Mouse (Mus musculus) splenic B cell, adult 2 months (primary cell): Measurements from ENCODE around the gene Rgs6.

Experiments
- DNase-seq: peaks from one replicate; pipeline ENCODE4 v3.0.0-alpha.2; 2011; ENCODE audit warnings: low read depth, low spot score
- H3K27me3 ChIP-seq: 2 replicates; pipeline ENCODE4 v1.6.1; 2012; ENCODE audit warnings: mild to moderate bottlenecking, low read length, moderate library complexity, mixed read lengths; ENCODE audit not compliant: control insufficient read depth, poor library complexity, insufficient read depth, severe bottlenecking
- H3K36me3 ChIP-seq: 2 replicates; pipeline ENCODE4 v1.6.1; 2012; ENCODE audit warnings: mild to moderate bottlenecking, low read length, moderate library complexity, mixed read lengths; ENCODE audit not compliant: control insufficient read depth, poor library complexity, insufficient read depth, severe bottlenecking

Gene Rgs6

DNA sequence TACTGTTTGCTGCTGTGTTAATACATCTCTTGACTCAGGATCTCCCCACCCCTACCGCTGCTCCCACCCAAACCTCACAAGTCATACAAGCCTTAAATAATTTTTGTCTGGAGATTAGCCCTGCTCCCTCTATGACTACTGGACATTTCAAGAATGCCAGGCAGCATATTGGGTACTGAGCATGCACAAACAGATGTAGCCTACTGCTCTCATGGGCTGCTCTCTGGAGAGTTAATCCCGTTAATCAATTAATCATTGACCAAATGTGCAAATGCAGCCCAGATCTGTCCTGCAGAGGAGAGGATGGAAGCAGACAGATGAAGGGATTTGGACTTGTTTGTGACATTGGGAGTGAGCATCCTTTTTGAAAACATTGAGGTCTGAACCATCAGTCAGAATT, at the start of gene Rgs6:
Gene Rgs6 (plus strand): TSS at position 276 of the 400 bp plus-strand sequence.
- no peak for DNase-seq
- H3K27me3 ChIP-seq = no peaks in the 10 kb centered on the region
- H3K36me3 ChIP-seq = no peaks in the 10 kb centered on the region

DNA sequence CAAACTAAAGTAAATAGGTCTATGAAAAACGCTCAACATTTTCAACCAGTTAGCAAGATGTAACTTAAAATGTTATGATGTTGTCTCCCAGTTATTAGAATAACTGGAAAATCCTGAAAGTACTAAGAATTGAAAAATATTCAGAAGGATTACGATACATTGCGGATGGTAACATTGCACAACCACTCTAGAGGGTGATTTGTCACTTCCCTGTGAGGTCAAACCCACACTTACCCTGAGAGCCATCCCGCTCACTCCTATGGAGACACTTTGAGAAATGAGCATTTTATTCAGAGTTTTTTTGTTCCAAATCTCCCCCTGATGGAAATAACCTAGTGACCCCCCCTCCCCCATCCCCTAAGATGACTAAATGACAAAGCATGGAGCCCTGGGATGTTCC, 41.0 kb upstream of the Rgs6 start:
- DNase-seq = no peak
- Histone ChIP-seq H3K36me3 (no peaks in the 10 kb centered on the region), H3K27me3 (no peaks in the 10 kb centered on the region)

DNA sequence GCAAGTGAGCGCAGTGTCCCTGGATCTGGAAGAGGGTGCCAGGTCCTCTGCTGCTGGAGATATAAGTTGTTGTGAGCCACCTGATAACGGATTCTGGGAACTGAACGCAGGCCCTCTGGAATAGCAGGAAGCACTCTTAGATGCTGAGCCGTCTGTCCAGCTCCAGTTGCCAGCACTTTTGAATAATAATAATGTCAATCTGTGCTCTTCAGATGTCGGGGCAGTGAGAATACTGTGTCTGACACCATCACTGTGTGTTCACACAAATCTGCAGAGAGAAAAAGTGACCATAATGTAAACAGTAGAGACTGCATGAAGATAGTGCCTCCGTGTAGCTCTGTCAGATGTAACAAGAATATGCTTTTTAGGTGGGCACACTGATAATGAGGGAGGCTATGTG, 38.9 kb upstream of the Rgs6 start:
- no peaks in the 10 kb centered on the region for H3K36me3 ChIP-seq
- H3K27me3 ChIP-seq = no peaks in the 10 kb centered on the region
- DNase-seq = no peak

- DNase-seq = no peak
- no peaks in the 10 kb centered on the region for H3K27me3 ChIP-seq
Measured at GRCm38 (mm10) chr12:82550076-82550475, 38.0 kb upstream of the Rgs6 start.

DNA sequence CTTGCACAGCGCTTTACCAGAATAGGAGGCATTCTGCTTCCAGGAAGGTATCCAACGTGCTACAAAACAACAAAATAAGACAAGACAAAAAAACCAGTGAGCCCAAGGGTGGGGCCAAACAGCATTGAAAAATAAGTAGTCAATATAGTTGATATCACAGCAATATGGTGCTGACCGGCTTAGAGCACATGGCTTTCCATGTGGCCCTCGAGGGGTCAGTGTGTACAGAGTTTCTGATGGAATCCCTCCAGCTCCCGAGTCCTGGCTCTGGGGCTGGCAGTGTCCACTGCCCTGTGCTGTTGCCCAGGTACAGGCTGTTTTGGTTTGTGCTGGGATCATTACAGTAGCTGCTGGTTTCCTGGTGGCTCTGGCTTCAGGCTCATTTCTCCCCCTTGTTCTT, 35.7 kb upstream of the Rgs6 start:
- Histone ChIP-seq H3K27me3 (no peaks in the 10 kb centered on the region), H3K36me3 (no peaks in the 10 kb centered on the region)
- no peak for DNase-seq

More at GRCm38 (mm10) chr12:82550076-82550475, 38.0 kb upstream of the Rgs6 start:
- no peaks in the 10 kb centered on the region for H3K36me3 ChIP-seq

DNA sequence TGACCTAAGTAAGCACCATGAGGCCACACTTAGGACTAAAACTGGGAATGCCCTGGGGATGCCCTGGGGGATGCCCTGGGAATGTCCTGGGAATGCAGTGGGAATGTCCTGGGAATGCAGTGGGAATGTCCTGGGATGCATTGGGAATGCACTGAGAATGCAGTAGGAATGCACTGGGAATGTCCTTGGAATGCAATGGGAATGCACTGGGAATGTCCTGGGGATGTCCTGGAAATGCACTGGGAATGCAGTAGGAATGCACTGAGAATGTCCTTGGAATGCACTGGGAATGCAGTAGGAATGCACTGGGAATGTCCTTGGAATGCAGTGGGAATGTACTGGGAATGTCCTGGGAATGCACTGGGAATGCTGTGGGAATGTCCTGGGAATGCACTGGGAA, 25.2 kb upstream of the Rgs6 start:
- no peak for DNase-seq
- H3K27me3 ChIP-seq = no peaks in the 10 kb centered on the region
- no peaks in the 10 kb centered on the region for H3K36me3 ChIP-seq

DNA sequence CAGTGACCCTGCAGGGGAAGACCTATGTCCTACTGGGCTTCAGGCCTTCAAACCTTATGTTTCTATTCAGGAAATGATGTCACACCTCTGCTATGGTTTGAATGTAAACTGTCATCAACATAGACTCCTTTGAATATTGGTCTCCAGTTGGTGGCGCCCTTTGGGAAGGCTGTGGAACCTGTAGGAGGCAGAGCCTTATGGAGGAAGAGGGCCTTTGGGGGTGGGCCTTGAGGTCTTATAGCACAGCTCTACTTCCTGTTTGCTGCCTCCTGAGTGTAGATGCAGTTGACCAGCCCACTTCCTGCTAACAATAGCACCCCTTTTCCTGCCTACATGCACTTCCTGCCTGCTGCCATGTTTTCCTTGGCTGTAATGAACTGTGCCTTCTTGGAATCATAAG, 19.7 kb upstream of the Rgs6 start:
- DNase-seq = no peak
- no peaks in the 10 kb centered on the region for H3K27me3 ChIP-seq

GRCm38 (mm10) chr12:82572706-82573105, 15.4 kb upstream of the Rgs6 start:
- no peaks in the 10 kb centered on the region for H3K27me3 ChIP-seq
- H3K36me3 ChIP-seq = no peaks in the 10 kb centered on the region
- no peak for DNase-seq

More for the DNA sequence above, 19.7 kb upstream of the Rgs6 start:
- H3K36me3 ChIP-seq = no peaks in the 10 kb centered on the region

GRCm38 (mm10) chr12:82586592-82586991, 1.5 kb upstream of the Rgs6 start:
- Histone ChIP-seq H3K36me3 (no peaks in the 10 kb centered on the region), H3K27me3 (no peaks in the 10 kb centered on the region)
- DNase-seq = no peak

DNA sequence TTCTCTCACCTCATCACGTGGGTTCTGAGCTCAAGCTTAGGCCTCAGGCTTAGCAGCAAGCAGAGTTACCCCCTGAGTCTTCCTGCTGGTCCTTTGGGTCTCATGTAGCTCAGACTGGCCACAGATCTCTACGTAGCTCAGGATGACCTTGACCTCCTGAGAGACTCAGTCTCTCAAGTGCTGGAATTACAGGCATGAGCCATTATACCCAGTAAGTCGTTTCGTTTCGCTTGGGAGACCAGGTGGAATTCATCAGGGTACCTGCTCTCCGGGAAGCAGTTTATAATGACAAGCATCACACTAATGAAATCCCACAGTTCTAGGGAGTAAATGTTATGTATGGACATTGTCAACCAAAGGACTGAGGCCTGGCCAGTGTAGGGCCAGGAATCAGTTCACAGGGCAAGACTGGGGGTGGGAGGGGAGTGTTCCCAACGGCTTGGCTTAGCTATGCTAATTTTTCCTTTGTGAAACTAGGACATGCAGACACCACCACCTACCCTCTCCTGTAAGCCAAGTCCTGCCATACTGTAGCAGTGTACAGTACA, 670 bp upstream of the Rgs6 start:
- H3K36me3 ChIP-seq = no peaks in the 10 kb centered on the region
- no peak for DNase-seq
- no peaks in the 10 kb centered on the region for H3K27me3 ChIP-seq

GRCm38 (mm10) chr12:82588846-82589630, 946 bp downstream of the Rgs6 start:
- no peaks in the 10 kb centered on the region for H3K36me3 ChIP-seq
- DNase-seq = no peak
- no peaks in the 10 kb centered on the region for H3K27me3 ChIP-seq

DNA sequence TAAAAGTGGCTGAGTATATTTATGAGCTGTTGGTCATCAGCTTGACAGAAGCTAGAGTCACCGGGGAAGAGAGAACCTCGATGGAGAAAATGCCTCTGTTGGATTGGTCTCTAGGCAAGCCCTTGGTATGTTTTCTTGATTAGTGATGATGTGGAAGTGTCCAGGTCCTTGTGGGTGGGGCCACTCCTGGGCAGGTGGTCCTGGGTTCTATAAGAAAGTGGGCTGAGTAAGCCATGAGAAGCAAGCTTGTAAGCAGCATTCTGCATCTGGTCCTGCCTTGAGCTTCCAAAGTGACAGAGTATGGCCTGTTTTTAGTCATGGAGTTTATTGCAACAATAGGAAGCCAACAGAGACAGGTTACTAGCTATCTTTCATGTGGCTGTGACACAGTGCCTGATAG, 10.9 kb downstream of the Rgs6 start:
- Histone ChIP-seq H3K27me3 (no peaks in the 10 kb centered on the region), H3K36me3 (no peaks in the 10 kb centered on the region)
- no peak for DNase-seq

GRCm38 (mm10) chr12:82600406-82600805, 12.3 kb downstream of the Rgs6 start:
- H3K27me3 ChIP-seq = no peaks in the 10 kb centered on the region
- no peaks in the 10 kb centered on the region for H3K36me3 ChIP-seq
- no peak for DNase-seq

DNA sequence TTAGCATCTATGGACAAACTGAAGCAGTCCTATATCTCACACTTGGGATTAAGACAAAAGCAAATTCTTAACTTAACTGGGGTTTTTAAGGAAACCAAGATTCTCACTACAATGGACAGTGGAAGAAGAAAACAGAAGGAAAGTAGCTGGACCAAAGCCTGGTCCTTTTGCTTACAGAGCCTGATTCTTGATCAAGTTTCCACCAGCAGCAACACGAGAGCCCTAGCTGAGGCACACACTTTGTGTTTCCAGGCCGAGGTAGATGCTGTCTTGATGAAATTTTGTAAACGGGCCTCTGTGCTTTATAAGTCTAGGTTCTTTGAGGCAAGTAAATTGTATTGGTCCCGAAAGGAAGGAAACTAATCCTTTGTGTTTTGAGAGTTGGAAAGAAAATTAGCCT, 14.7 kb downstream of the Rgs6 start:
- no peak for DNase-seq
- Histone ChIP-seq H3K36me3 (no peaks in the 10 kb centered on the region), H3K27me3 (no peaks in the 10 kb centered on the region)

GRCm38 (mm10) chr12:82603308-82603707, 15.2 kb downstream of the Rgs6 start:
- DNase-seq = no peak

GRCm38 (mm10) chr12:82603979-82604378, 15.9 kb downstream of the Rgs6 start:
- H3K36me3 ChIP-seq = no peaks in the 10 kb centered on the region
- DNase-seq = no peak
- H3K27me3 ChIP-seq = no peaks in the 10 kb centered on the region

More at GRCm38 (mm10) chr12:82603308-82603707, 15.2 kb downstream of the Rgs6 start:
- no peaks in the 10 kb centered on the region for H3K27me3 ChIP-seq
- H3K36me3 ChIP-seq = no peaks in the 10 kb centered on the region
